Mouse (Mus musculus) hindbrain, embryonic 13.5 days (tissue): ENCODE results near the gene Vmn1r57. TPM values are rescaled to one million over a fixed set of nuclear protein-coding genes. Genes with fewer than 3 reads are reported as not detected.
"Not testable (repeated sequence)": the region's sequence is repeated elsewhere in the genome, so short reads cannot be mapped to it uniquely, and the experiment has no call there.

Experiments
- ATAC-seq: fragments of 200-750 bp; cut with Nextera tagmentation; 2 replicates; pipeline ENCODE4 v1.8.0; 2017; ENCODE audit warnings: moderate TSS enrichment; ENCODE audit not compliant: low FRiP score
- H3K27ac ChIP-seq: fragments of 300-500 bp; sonication (generic); 2 replicates; pipeline ENCODE4 v1.5.1; 2015; ENCODE audit warnings: inconsistent platforms, mild to moderate bottlenecking, moderate library complexity
- H3K27me3 ChIP-seq: fragments of 300-500 bp; sonication (generic); 2 replicates; pipeline ENCODE4 v1.6.1; 2015; ENCODE audit warnings: mild to moderate bottlenecking, inconsistent platforms
- H3K36me3 ChIP-seq: fragments of 300-500 bp; sonication (generic); 2 replicates; pipeline ENCODE4 v1.6.1; 2015; ENCODE audit warnings: mild to moderate bottlenecking, inconsistent platforms
- H3K4me1 ChIP-seq: fragments of 300-500 bp; sonication (generic); replicated peaks from 2 replicates; pipeline ENCODE4 v1.6.1; 2015; ENCODE audit warnings: inconsistent platforms
- H3K4me2 ChIP-seq: fragments of 300-500 bp; sonication (generic); 2 replicates; pipeline ENCODE4 v1.6.1; 2015; ENCODE audit warnings: inconsistent platforms, mild to moderate bottlenecking, moderate library complexity
- H3K4me3 ChIP-seq: fragments of 300-500 bp; sonication (generic); 2 replicates; pipeline ENCODE4 v1.5.1; 2015; ENCODE audit warnings: mild to moderate bottlenecking, inconsistent platforms
- H3K9ac ChIP-seq: fragments of 300-500 bp; sonication (generic); 2 replicates; pipeline ENCODE4 v1.6.1; 2015; ENCODE audit warnings: mild to moderate bottlenecking, inconsistent platforms
- H3K9me3 ChIP-seq: fragments of 300-500 bp; sonication (generic); 2 replicates; pipeline ENCODE4 v1.6.1; 2016; ENCODE audit warnings: inconsistent platforms
- WGBS: fragments of 180-500 bp; shearing (Covaris S2); methylation state at CpG from one replicate; pipeline ENCODE4 v1.1.7; 2015; 5-methylcytosine and 5-hydroxymethylcytosine counted together
- polyA plus RNA-seq: library from polyadenylated mRNA; unstranded; fragments of >200 nt; fragmentation: Nextera tagmentation; extraction: Ambion mirVana; gene quantifications from 2 replicates; pipeline ENCODE4 v1.2.1, GENCODE M21; 2015

Gene Vmn1r57
- not detected in 2 replicates for polyA plus RNA-seq

GRCm38 (mm10) chr7:5218193-5218592 is at the start of gene Vmn1r57:
Gene Vmn1r57 (plus strand): TSS chr7:5218493.
- H3K4me2 ChIP-seq, H3K27ac ChIP-seq, H3K4me3 ChIP-seq, ATAC-seq, H3K4me1 ChIP-seq, H3K36me3 ChIP-seq, H3K9ac ChIP-seq, H3K27me3 ChIP-seq, H3K9me3 ChIP-seq: not testable (repeated sequence)
- 60% methylated on average over 1 of the region's 1 CpGs for WGBS

DNA sequence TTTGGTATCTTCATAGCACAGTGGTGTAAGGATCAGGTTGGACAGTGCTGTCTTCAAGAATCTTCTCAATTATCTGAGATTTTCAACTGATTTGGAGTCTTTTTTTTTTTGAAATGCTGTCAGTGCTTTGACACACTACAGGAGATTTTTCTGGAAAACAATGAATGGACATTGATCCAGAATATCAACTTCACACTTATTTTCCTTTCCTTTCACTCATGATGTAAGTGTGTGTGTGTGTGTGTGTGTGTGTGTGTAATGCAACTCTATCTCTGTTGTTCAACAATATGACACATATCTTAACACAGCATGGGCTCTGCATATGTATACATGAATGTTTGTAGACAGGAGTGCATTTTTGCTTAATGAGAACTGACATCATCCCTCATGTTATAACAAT is 21.6 kb upstream of the Vmn1r57 start, which contains the start of gene Vmn1r56:
Vmn1r56 (minus strand) TSS at position 101 of the 400 bp plus-strand sequence.
- H3K9ac ChIP-seq, H3K4me2 ChIP-seq, ATAC-seq: not testable (repeated sequence)

DNA sequence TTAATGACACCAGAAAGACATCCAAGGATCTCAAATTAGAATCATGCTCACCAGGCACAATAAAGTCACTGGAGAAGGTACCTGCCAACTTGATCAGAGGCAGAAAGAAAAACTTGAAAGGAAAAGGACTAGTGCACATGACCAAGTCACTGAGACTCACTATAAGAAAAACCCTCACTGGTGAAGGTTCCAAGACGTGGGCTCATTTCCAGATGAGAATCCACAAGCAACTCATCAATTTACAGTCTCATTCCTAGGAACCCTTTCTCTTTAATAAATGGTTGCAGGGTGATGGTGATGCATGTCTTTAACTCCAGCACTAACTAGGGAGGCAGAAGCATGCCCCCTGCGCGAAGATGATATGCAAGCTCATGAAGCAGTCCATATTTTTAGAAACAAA is 44.8 kb downstream of the Vmn1r57 start:
- Histone ChIP-seq H3K36me3 (no peaks in the 10 kb centered on the region), H3K9ac (no peak overlapping the region), H3K27ac (no peak overlapping the region), H3K4me2 (no peak overlapping the region), H3K27me3 (no peaks in the 10 kb centered on the region), H3K4me3 (no peak overlapping the region), H3K9me3 (peaks cover 30% of the 10 kb centered on the region), H3K4me1 (no peaks in the 10 kb centered on the region)
- ATAC-seq: no peak
- WGBS: 86% methylated on average over 3 of the region's 3 CpGs

More for the DNA sequence above, 21.6 kb upstream of the Vmn1r57 start, which contains the start of gene Vmn1r56:
- not testable (repeated sequence) for H3K36me3 ChIP-seq, H3K27me3 ChIP-seq, H3K27ac ChIP-seq, H3K9me3 ChIP-seq, H3K4me3 ChIP-seq, H3K4me1 ChIP-seq

Other genes with a start within 250 kb of the Vmn1r57 start
- gene Sbk3, start 247.3 kb upstream of the Vmn1r57 start, polyA plus RNA-seq: 0.19 and 0.49 TPM in 2 replicates
- gene Zfp579, start 222.3 kb upstream of the Vmn1r57 start, polyA plus RNA-seq: 53.6 and 59.9 TPM in 2 replicates
- 7.9 and 9.2 TPM in 2 replicates for gene Zfp524, start 204.1 kb upstream of the Vmn1r57 start, polyA plus RNA-seq
- 37.7 and 41.9 TPM in 2 replicates for gene Fiz1, start 203.8 kb upstream of the Vmn1r57 start, polyA plus RNA-seq
- gene Gm44973, start 203.0 kb upstream of the Vmn1r57 start, polyA plus RNA-seq: 1.4 and 1.8 TPM in 2 replicates
- 5.8 and 6.0 TPM in 2 replicates for gene Zfp865, start 198.1 kb upstream of the Vmn1r57 start, polyA plus RNA-seq
- 38.7 and 43.5 TPM in 2 replicates for gene Ccdc106, start 197.9 kb upstream of the Vmn1r57 start, polyA plus RNA-seq
- not detected in 2 replicates for gene 4632433K11Rik, start 184.4 kb upstream of the Vmn1r57 start, polyA plus RNA-seq
- 7.8 and 9.8 TPM in 2 replicates for gene Zfp784, start 180.0 kb upstream of the Vmn1r57 start, polyA plus RNA-seq
- gene Zfp580, start 167.0 kb upstream of the Vmn1r57 start, polyA plus RNA-seq: 67.2 and 69.7 TPM in 2 replicates
- 112 and 114 TPM in 2 replicates for gene U2af2, start 156.3 kb upstream of the Vmn1r57 start, polyA plus RNA-seq
- 83.8 and 85.6 TPM in 2 replicates for gene Epn1, start 138.3 kb upstream of the Vmn1r57 start, polyA plus RNA-seq
- gene Rfpl4, start 101.5 kb upstream of the Vmn1r57 start, polyA plus RNA-seq: not detected in 2 replicates
- 0.22 and 0.52 TPM in 2 replicates for gene Rasl2-9, start 92.5 kb upstream of the Vmn1r57 start, polyA plus RNA-seq
- 0.01 TPM in 1 of 2 replicates, not detected in the other for gene Vmn1r55, start 68.8 kb upstream of the Vmn1r57 start, polyA plus RNA-seq
- gene Vmn1r56, start 21.7 kb upstream of the Vmn1r57 start, polyA plus RNA-seq: not detected in 2 replicates
- not detected in 2 replicates for gene Gm5065, start 132.0 kb downstream of the Vmn1r57 start, polyA plus RNA-seq
- gene Nlrp2, start 132.5 kb downstream of the Vmn1r57 start, polyA plus RNA-seq: not detected in 2 replicates
- not detected in 2 replicates for gene Vmn1r58, start 194.9 kb downstream of the Vmn1r57 start, polyA plus RNA-seq
- gene Vmn1r59, start 238.3 kb downstream of the Vmn1r57 start, polyA plus RNA-seq: not detected in 2 replicates